Mouse (Mus musculus): ENCODE measurements around the gene Arl5b. TPM values are rescaled to one million over a fixed set of nuclear protein-coding genes. Genes with fewer than 3 reads are reported as not detected.

The Arl5b gene
- polyA plus RNA-seq (2012; rRNA removed): 3.0 and 3.6 TPM in 2 replicates

DNA sequence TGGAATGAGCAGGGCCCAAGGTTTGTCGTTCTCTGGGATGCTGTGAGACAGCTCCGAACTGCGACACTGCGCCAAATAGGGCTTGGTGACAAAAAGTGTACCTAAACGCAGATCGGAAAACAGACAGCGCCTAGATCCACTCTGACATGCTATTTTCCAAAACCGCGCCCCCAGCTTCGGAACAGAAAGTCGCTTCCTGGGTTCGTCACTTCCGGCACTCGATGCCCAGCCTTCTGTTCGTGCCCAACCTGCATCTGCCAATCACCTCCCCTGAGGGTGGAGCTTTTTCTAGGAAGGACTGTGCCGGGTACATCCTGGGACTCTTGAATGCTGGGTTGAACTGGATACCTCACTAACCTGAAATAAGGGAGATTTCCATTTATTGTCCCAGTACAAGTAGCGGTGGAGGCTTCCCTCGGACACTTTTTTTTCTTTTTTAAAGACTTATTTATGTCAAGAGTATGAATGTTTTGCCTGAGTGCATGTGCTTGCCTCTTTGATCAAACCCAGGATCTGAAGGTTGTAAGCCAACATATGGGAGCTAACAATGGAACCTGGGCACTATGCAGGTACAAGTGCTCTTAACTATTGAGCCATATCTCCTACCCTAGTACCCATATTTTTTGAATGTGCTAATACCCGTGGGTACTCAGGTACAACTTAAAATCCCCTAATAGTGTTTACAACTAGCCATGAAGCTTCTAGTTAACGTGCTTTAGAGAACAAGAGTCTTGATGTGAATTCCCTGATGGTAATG, at the start of gene Arl5b:
TSS of gene Arl5b (plus strand) at position 279 of the 757 bp plus-strand sequence.

DNA sequence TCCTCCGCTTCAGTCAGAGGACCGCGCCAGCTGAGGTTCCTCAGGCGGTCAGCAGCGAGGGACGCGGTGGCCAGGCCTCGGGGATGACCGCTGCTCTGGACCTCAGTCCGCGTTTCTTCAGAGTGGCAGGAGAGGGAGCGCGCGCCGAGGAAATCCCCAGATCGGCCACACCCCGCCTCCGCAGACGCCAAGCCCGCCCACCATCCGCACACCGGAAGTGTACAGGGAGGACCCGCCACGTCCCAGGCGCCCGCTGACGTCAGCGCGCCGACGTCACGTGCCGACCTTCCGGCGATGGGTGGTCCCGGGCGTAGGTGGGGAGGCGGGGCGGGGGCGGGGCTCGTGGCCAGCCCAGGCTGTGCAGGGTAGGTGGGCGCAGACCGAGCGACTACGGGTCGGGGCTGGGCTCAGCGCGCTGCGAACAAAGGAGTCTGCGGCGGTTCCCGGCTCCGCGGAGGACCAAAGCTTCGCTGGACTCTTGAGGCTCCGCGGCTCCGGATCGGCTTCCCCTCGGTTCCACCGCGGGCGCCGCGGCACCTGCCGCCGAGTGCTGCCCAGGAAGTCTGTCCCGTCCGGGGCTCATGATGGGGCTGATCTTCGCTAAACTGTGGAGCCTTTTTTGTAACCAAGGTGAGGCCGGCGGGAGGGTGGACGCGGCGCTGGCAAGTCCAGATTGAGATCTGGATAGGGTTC, 5.9 kb downstream of the Arl5b start, which contains the start of gene Nsun6:
TSS of gene Nsun6 (minus strand) at position 125 of the 693 bp plus-strand sequence.

Other genes starting within 250 kb of the Arl5b start
- gene Nsun6, start 5.7 kb downstream of the Arl5b start, polyA plus RNA-seq (2012; rRNA removed): 0.97 and 2.7 TPM in 2 replicates

Data from colon, adult 2 months (tissue).